Mouse (Mus musculus): Measurements from ENCODE around the gene Mak. TPM values are rescaled to one million over a fixed set of nuclear protein-coding genes. Genes with fewer than 3 reads are reported as not detected.

Mak gene
- polyA plus RNA-seq (2015; fragmentation: Nextera tagmentation; extraction: Ambion mirVana) = 0.07 and 0.10 TPM in 2 replicates

DNA sequence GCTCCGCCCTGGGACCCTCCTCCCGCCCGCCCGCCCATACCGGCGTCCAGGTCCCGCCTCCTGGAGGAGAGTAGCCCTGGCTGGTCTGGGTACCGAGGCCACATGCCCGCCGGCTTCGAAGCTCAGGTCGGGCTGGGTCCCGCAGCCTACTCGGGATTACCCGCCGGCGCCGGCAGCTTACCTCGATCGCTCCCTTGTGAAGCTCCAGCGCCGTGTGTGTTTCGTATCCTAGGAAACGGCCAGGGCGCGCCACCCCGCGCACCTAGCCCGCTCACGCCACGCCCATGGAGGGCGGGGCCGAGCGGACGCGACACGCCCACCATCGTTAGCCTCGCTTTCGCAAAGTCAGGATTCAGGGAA, at the start of gene Mak:
Mak (minus strand) TSS at position 286 of the 360 bp plus-strand sequence.
- Histone ChIP-seq H3K9ac (ENCODE audit: low read depth, low read length) (peak within 1 kb of the TSS; percentile 37; the same call in 1 of the 2 replicates), H3K9me3 (ENCODE audit: control insufficient read depth) (no peaks in the 10 kb centered on the region), H3K27ac (ENCODE audit: low read depth, low read length) (no peak within 1 kb of the TSS), H3K4me3 (ENCODE audit: low read depth, low read length) (peak within 1 kb of the TSS; percentile 38), H3K27me3 (replicated peaks; ENCODE audit: control insufficient read depth, insufficient read depth, low read length) (peaks cover 19% of the 10 kb centered on the region), H3K4me2 (replicated peaks; ENCODE audit: low read depth) (peak within 1 kb of the TSS; percentile 81), H3K36me3 (ENCODE audit: control insufficient read depth, insufficient read depth) (no peaks in the 10 kb centered on the region), H3K4me1 (replicated peaks; ENCODE audit: control insufficient read depth, insufficient read depth, low read length) (no peaks in the 10 kb centered on the region)
- TF ChIP-seq CTCF (IDR thresholded peaks at IDR 0.05; ENCODE audit: low read depth) = no peak
- WGBS = under 1% methylated on average over 40 of the region's 40 CpGs
- peak; percentile 95 for ATAC-seq

GRCm38 (mm10) chr13:41129061-41129460, 49.6 kb upstream of the Mak start:
- no peak for TF ChIP-seq CTCF (IDR thresholded peaks at IDR 0.05; ENCODE audit: low read depth)
- Histone ChIP-seq H3K4me3 (ENCODE audit: low read depth, low read length) (no peak overlapping the region), H3K9ac (ENCODE audit: low read depth, low read length) (no peak overlapping the region), H3K27ac (ENCODE audit: low read depth, low read length) (no peak overlapping the region), H3K27me3 (replicated peaks; ENCODE audit: control insufficient read depth, insufficient read depth, low read length) (no peaks in the 10 kb centered on the region), H3K9me3 (ENCODE audit: control insufficient read depth) (no peaks in the 10 kb centered on the region), H3K36me3 (ENCODE audit: control insufficient read depth, insufficient read depth) (no peaks in the 10 kb centered on the region), H3K4me1 (replicated peaks; ENCODE audit: control insufficient read depth, insufficient read depth, low read length) (no peaks in the 10 kb centered on the region), H3K4me2 (replicated peaks; ENCODE audit: low read depth) (no peak overlapping the region)
- no peak for ATAC-seq
- WGBS = 89% methylated on average over 8 of the region's 8 CpGs

GRCm38 (mm10) chr13:41128326-41128725, 48.8 kb upstream of the Mak start:
- no peak for ATAC-seq
- WGBS = 83% methylated on average over 8 of the region's 8 CpGs
- H3K9me3 ChIP-seq (ENCODE audit: control insufficient read depth) = no peaks in the 10 kb centered on the region

GRCm38 (mm10) chr13:41123666-41124225, 44.2 kb upstream of the Mak start:
- WGBS = 91% methylated on average over 6 of the region's 6 CpGs
- H3K4me2 ChIP-seq (replicated peaks; ENCODE audit: low read depth) = no peak overlapping the region
- no peak overlapping the region for H3K4me3 ChIP-seq (ENCODE audit: low read depth, low read length)
- no peaks in the 10 kb centered on the region for H3K36me3 ChIP-seq (ENCODE audit: control insufficient read depth, insufficient read depth)
- ATAC-seq = no peak
- H3K4me1 ChIP-seq (replicated peaks; ENCODE audit: control insufficient read depth, insufficient read depth, low read length) = no peaks in the 10 kb centered on the region
- no peaks in the 10 kb centered on the region for H3K27me3 ChIP-seq (replicated peaks; ENCODE audit: control insufficient read depth, insufficient read depth, low read length)
- no peak for TF ChIP-seq CTCF (IDR thresholded peaks at IDR 0.05; ENCODE audit: low read depth)
- H3K9ac ChIP-seq (ENCODE audit: low read depth, low read length) = no peak overlapping the region
- no peaks in the 10 kb centered on the region for H3K9me3 ChIP-seq (ENCODE audit: control insufficient read depth)
- no peak overlapping the region for H3K27ac ChIP-seq (ENCODE audit: low read depth, low read length)

More at GRCm38 (mm10) chr13:41128326-41128725, 48.8 kb upstream of the Mak start:
- no peak overlapping the region for H3K9ac ChIP-seq (ENCODE audit: low read depth, low read length)
- no peak overlapping the region for H3K4me2 ChIP-seq (replicated peaks; ENCODE audit: low read depth)
- H3K27ac ChIP-seq (ENCODE audit: low read depth, low read length) = no peak overlapping the region
- H3K27me3 ChIP-seq (replicated peaks; ENCODE audit: control insufficient read depth, insufficient read depth, low read length) = no peaks in the 10 kb centered on the region
- H3K4me3 ChIP-seq (ENCODE audit: low read depth, low read length) = no peak overlapping the region
- H3K4me1 ChIP-seq (replicated peaks; ENCODE audit: control insufficient read depth, insufficient read depth, low read length) = no peaks in the 10 kb centered on the region
- H3K36me3 ChIP-seq (ENCODE audit: control insufficient read depth, insufficient read depth) = no peaks in the 10 kb centered on the region
- TF ChIP-seq CTCF (IDR thresholded peaks at IDR 0.05; ENCODE audit: low read depth) = no peak

DNA sequence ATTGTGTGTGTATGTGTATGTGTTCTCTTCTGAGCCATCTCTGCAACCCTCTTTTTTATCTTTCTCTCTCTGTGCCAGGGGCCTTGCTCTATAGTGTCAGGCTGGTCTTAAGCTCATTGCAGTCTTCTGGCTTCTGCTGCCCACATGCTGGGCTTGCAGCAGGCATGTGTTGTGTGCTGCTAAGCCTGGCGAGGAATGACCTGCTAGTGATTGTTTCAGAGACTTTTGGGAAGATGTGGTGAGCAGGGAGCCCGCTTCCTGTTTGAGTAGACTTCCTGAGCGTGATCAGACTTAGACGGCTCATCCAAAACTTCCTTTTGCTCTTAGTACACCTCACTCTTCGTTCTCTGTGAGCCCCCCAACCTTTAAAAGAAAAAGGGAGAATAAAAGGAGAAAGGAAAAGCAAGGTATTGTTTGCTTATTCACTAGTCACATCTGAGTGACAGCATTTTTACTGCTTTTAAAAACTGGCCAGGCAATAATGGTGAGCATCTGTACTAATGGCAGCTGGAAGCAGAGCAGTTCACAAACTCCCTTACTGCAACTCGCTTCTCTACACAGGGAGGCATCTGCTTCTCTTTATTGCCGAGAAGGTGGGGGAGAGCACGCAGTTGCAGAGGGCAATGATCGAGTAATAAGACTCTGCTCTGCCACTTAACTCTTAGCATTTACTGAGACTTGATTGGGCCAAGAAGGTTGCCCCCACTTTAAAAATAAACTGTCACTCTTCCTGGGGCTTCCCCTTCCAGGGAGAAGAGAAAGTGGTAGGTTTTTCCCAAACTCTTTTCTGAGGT, 39.8 kb upstream of the Mak start:
- Histone ChIP-seq H3K27me3 (replicated peaks; ENCODE audit: control insufficient read depth, insufficient read depth, low read length) (0 out of 2 replicates have a peak, but pooled peaks cover 3% of the 10 kb centered on the region), H3K4me2 (replicated peaks; ENCODE audit: low read depth) (no peak overlapping the region), H3K27ac (ENCODE audit: low read depth, low read length) (no peak overlapping the region), H3K4me1 (replicated peaks; ENCODE audit: control insufficient read depth, insufficient read depth, low read length) (no peaks in the 10 kb centered on the region), H3K4me3 (ENCODE audit: low read depth, low read length) (no peak overlapping the region), H3K9me3 (ENCODE audit: control insufficient read depth) (no peaks in the 10 kb centered on the region), H3K9ac (ENCODE audit: low read depth, low read length) (no peak overlapping the region), H3K36me3 (ENCODE audit: control insufficient read depth, insufficient read depth) (no peaks in the 10 kb centered on the region)
- ATAC-seq = no peak
- TF ChIP-seq CTCF (IDR thresholded peaks at IDR 0.05; ENCODE audit: low read depth) = no peak
- 33% methylated on average over 9 of the region's 9 CpGs for WGBS

- peak within 1 kb of the TSS; percentile 59 for H3K4me2 ChIP-seq (replicated peaks; ENCODE audit: low read depth)
- 23% methylated on average over 14 of the region's 14 CpGs for WGBS
- H3K27me3 ChIP-seq (replicated peaks; ENCODE audit: control insufficient read depth, insufficient read depth, low read length) = 0 out of 2 replicates have a peak, but pooled peaks cover 4% of the 10 kb centered on the region
- H3K4me1 ChIP-seq (replicated peaks; ENCODE audit: control insufficient read depth, insufficient read depth, low read length) = no peaks in the 10 kb centered on the region
- TF ChIP-seq CTCF (IDR thresholded peaks at IDR 0.05; ENCODE audit: low read depth) = no peak
- H3K9ac ChIP-seq (ENCODE audit: low read depth, low read length) = no peak within 1 kb of the TSS
- ATAC-seq = no peak
- no peaks in the 10 kb centered on the region for H3K36me3 ChIP-seq (ENCODE audit: control insufficient read depth, insufficient read depth)
- peak within 1 kb of the TSS; percentile 25; the same call in 1 of the 2 replicates for H3K4me3 ChIP-seq (ENCODE audit: low read depth, low read length)
- no peak within 1 kb of the TSS for H3K27ac ChIP-seq (ENCODE audit: low read depth, low read length)
- no peaks in the 10 kb centered on the region for H3K9me3 ChIP-seq (ENCODE audit: control insufficient read depth)
These were observed 34.4 kb upstream of the Mak start, which contains the start of gene Sycp2l for GRCm38 (mm10) chr13:41113940-41114339. Gene Sycp2l, plus strand, starts transcription at chr13:41114307.
